Mouse (Mus musculus) stomach, embryonic 15.5 days (tissue): ENCODE measurements at regions not wholly inside any gene's neighbourhood (a gene's known extent, or its start where the extent isn't known, plus 50 kb on each side); places are given as distances from the start of the nearest gene placed in this dataset.

Experiments used
- ATAC-seq: fragments of 200-750 bp; cut with Nextera tagmentation; 2 replicates; pipeline ENCODE4 v1.8.0; 2017; ENCODE audit warnings: low read depth, moderate number of reproducible peaks, moderate TSS enrichment; ENCODE audit not compliant: insufficient read depth, low FRiP score
- H3K27ac ChIP-seq: fragments of 300-500 bp; sonication (generic); 2 replicates; pipeline ENCODE4 v1.5.1; 2015; ENCODE audit warnings: mild to moderate bottlenecking, inconsistent platforms
- H3K27me3 ChIP-seq: fragments of 300-500 bp; sonication (generic); replicated peaks from 2 replicates; pipeline ENCODE4 v1.6.1; 2015; ENCODE audit warnings: inconsistent platforms
- H3K36me3 ChIP-seq: fragments of 300-500 bp; sonication (generic); 2 replicates; pipeline ENCODE4 v1.6.1; 2015; ENCODE audit warnings: inconsistent platforms
- H3K4me1 ChIP-seq: fragments of 300-500 bp; sonication (generic); 2 replicates; pipeline ENCODE4 v1.6.1; 2015; ENCODE audit warnings: inconsistent platforms
- H3K4me2 ChIP-seq: fragments of 300-500 bp; sonication (generic); 2 replicates; pipeline ENCODE4 v1.6.1; 2015; ENCODE audit warnings: mild to moderate bottlenecking, inconsistent platforms
- H3K4me3 ChIP-seq: fragments of 300-500 bp; sonication (generic); replicated peaks from 2 replicates; pipeline ENCODE4 v1.5.1; 2015; ENCODE audit warnings: inconsistent platforms
- H3K9ac ChIP-seq: fragments of 300-500 bp; sonication (generic); 2 replicates; pipeline ENCODE4 v1.6.1; 2015; ENCODE audit warnings: inconsistent platforms
- H3K9me3 ChIP-seq: fragments of 300-500 bp; sonication (generic); 2 replicates; pipeline ENCODE4 v1.6.1; 2016; ENCODE audit warnings: inconsistent platforms
- WGBS: fragments of 180-500 bp; shearing (Covaris S2); methylation state at CpG from one replicate; pipeline ENCODE4 v1.1.7; 2015; 5-methylcytosine and 5-hydroxymethylcytosine counted together

DNA sequence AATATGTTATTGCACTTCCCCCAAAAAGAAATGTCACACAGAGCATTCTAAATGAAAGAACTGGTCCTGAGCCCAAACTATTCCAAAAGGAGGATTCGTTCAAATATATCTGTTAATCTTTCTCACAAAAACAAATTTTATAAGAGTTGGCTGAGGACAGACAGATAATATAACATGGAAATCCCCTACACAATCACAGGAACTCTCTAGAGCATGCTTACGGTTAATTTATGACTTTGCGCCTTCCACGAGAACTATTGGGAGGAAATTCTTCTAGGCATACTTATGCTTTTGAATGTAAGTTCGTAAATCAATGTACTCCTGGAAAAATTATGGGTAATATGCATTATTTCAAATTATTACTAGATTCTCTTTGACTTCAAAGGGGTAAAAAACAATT is 144.1 kb upstream of the Gimd1 start:
- no peak overlapping the region for H3K9ac ChIP-seq
- H3K36me3 ChIP-seq = no peaks in the 10 kb centered on the region
- ATAC-seq = no peak
- no peaks in the 10 kb centered on the region for H3K4me1 ChIP-seq
- no peaks in the 10 kb centered on the region for H3K27me3 ChIP-seq
- no peak overlapping the region for H3K4me3 ChIP-seq
- WGBS = 61% methylated on average over 5 of the region's 5 CpGs
- H3K4me2 ChIP-seq = no peak overlapping the region
- no peak overlapping the region for H3K27ac ChIP-seq
- no peaks in the 10 kb centered on the region for H3K9me3 ChIP-seq

GRCm38 (mm10) chr3:132506095-132506494 is 123.5 kb upstream of the Gimd1 start:
- ATAC-seq = no peak
- Histone ChIP-seq H3K9ac (no peak overlapping the region), H3K4me3 (no peak overlapping the region), H3K4me2 (no peak overlapping the region), H3K27me3 (no peaks in the 10 kb centered on the region), H3K36me3 (no peaks in the 10 kb centered on the region), H3K27ac (no peak overlapping the region), H3K9me3 (no peaks in the 10 kb centered on the region), H3K4me1 (no peaks in the 10 kb centered on the region)
- WGBS = 28% methylated on average over 4 of the region's 4 CpGs

DNA sequence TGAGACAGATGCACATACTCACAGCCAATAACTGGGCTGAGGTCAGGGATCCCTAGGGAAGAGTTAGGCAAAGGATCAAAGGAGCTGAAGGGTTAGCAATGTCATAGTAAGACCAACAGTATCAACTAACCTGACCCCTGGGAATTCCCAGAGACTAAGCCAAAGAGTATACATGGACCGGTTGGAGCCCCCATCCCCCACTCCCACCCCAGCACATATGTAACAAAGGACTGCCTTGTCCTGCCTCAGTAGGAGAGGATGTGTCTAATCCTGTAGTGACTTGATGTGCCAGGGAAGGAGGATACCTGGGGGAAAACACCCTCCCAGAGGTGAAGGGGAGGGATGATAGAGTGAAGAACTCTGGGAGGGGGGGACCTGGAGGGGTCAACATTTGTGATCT is 119.4 kb upstream of the Gimd1 start:
- no peaks in the 10 kb centered on the region for H3K27me3 ChIP-seq
- H3K27ac ChIP-seq = no peak overlapping the region
- H3K4me3 ChIP-seq = no peak overlapping the region
- no peak overlapping the region for H3K9ac ChIP-seq
- no peaks in the 10 kb centered on the region for H3K36me3 ChIP-seq
- no peaks in the 10 kb centered on the region for H3K9me3 ChIP-seq
- 21% methylated on average over 1 of the region's 1 CpGs for WGBS
- no peaks in the 10 kb centered on the region for H3K4me1 ChIP-seq
- no peak overlapping the region for H3K4me2 ChIP-seq
- no peak for ATAC-seq

- H3K9me3 ChIP-seq = no peaks in the 10 kb centered on the region
- WGBS = 78% methylated on average over 8 of the region's 8 CpGs
- H3K4me3 ChIP-seq = no peak overlapping the region
- ATAC-seq = no peak
- no peak overlapping the region for H3K9ac ChIP-seq
- H3K27me3 ChIP-seq = no peaks in the 10 kb centered on the region
- H3K4me1 ChIP-seq = no peaks in the 10 kb centered on the region
- no peak overlapping the region for H3K4me2 ChIP-seq
- no peak overlapping the region for H3K27ac ChIP-seq
- H3K36me3 ChIP-seq = no peaks in the 10 kb centered on the region
Measured at GRCm38 (mm10) chr3:132512526-132513102, 117.0 kb upstream of the Gimd1 start.

GRCm38 (mm10) chr3:132533323-132533904 is 96.2 kb upstream of the Gimd1 start:
- 82% methylated on average over 4 of the region's 4 CpGs for WGBS
- Histone ChIP-seq H3K27me3 (no peaks in the 10 kb centered on the region), H3K4me2 (no peak overlapping the region), H3K36me3 (no peaks in the 10 kb centered on the region), H3K4me3 (no peak overlapping the region), H3K9ac (no peak overlapping the region), H3K4me1 (no peaks in the 10 kb centered on the region), H3K27ac (no peak overlapping the region), H3K9me3 (no peaks in the 10 kb centered on the region)
- no peak for ATAC-seq

DNA sequence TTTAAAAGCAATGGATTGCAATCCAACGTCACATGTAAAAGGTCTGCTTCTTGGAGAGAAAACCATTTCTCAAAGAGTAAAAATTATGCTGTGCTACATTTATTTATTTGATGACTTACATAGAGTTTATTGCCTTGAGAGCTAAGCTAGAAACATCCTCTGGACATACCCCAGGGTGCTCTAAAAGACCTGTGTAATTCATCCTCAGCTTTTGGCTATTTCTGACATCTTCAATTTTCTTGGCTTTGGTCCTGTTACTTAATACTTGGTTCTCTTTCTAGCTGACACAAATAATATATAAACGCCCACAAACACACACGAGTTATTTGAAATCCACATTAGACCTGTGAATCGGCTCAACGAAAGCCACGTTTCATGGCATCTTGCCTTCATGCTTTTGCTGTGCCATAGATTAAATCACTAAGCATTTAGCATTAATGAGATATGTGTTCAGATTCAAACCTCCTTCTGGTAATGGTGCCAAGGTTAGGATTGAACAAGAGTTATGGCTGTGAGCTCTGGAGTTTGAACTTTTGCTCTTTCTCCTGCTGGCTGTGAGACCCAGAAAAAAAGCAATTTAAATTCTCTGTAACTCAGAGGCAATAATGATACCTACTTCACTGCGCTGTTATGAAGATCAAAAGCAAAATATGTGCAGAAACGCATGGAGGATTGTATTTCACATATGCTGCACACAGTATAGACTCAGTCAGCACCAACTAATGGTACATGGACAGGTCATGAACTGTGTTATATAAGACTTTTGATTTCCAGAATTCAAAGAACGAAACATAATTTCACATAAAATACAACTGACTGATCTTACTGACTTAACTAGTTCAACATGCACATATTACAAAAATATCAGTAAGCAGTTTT is 89.6 kb upstream of the Gimd1 start:
- Histone ChIP-seq H3K9me3 (no peaks in the 10 kb centered on the region), H3K4me1 (no peaks in the 10 kb centered on the region), H3K36me3 (no peaks in the 10 kb centered on the region), H3K27me3 (no peaks in the 10 kb centered on the region), H3K4me3 (no peak overlapping the region), H3K9ac (no peak overlapping the region), H3K4me2 (no peak overlapping the region), H3K27ac (no peak overlapping the region)
- ATAC-seq = no peak
- WGBS = 74% methylated on average over 9 of the region's 9 CpGs

DNA sequence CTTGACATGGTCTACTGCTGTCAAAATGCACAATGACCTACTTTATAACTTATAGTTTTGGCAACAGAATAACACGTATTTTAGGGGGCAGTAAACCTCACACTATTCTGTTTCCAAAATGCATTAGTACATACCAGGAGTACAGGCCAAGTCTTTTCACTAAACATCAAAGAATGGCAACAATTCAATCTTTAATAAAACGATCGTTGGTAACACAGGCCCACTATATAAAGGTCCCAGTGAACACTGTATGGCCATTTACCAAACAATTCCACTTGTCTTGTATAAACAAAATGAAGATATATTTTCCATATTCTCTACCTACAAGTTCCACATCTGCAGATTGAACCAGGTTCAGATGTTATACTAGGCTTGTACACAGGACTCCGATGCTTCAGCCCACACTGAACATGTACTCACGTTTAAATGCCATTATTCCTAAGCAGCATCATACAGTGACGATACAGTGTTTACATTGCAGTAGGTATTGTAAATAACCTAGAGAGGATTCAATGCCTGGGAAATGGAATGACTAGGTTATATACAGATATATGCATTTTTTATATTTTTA is 78.3 kb upstream of the Gimd1 start:
- H3K36me3 ChIP-seq = no peaks in the 10 kb centered on the region
- H3K4me1 ChIP-seq = no peaks in the 10 kb centered on the region
- no peak overlapping the region for H3K4me2 ChIP-seq
- H3K27ac ChIP-seq = no peak overlapping the region
- no peak overlapping the region for H3K4me3 ChIP-seq
- no peaks in the 10 kb centered on the region for H3K9me3 ChIP-seq
- no peaks in the 10 kb centered on the region for H3K27me3 ChIP-seq
- WGBS = 74% methylated on average over 6 of the region's 6 CpGs
- ATAC-seq = no peak
- H3K9ac ChIP-seq = no peak overlapping the region

DNA sequence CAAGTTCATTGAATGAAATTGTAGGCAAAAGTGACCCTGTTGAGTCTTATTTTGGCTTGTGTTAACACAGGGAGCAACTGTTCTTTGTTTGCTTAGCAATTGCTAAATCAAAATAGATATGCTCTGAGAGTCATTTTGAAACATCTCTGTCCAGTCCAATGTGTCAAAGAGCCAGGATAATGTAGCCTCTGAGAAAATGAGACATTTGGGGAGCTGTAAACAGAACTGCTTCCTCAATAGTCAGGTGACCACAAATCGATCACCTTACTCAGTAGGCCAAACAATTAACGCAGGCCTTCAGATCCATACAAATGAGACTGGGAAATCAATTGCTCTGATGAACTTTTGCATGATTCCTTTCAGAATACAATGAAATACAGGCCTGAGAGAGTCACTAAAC is 63.9 kb upstream of the Gimd1 start:
- no peak overlapping the region for H3K27ac ChIP-seq
- no peaks in the 10 kb centered on the region for H3K36me3 ChIP-seq
- H3K4me2 ChIP-seq = no peak overlapping the region
- no peak for ATAC-seq
- 79% methylated on average over 2 of the region's 2 CpGs for WGBS
- H3K4me3 ChIP-seq = no peak overlapping the region
- H3K27me3 ChIP-seq = no peaks in the 10 kb centered on the region
- no peaks in the 10 kb centered on the region for H3K9me3 ChIP-seq
- no peak overlapping the region for H3K9ac ChIP-seq
- H3K4me1 ChIP-seq = no peaks in the 10 kb centered on the region

GRCm38 (mm10) chr3:132566301-132566700 is 63.3 kb upstream of the Gimd1 start:
- Histone ChIP-seq H3K4me2 (no peak overlapping the region), H3K4me3 (no peak overlapping the region), H3K9ac (no peak overlapping the region), H3K27me3 (no peaks in the 10 kb centered on the region), H3K36me3 (no peaks in the 10 kb centered on the region), H3K27ac (no peak overlapping the region), H3K4me1 (no peaks in the 10 kb centered on the region), H3K9me3 (no peaks in the 10 kb centered on the region)
- no peak for ATAC-seq
- 51% methylated on average over 7 of the region's 7 CpGs for WGBS
